Mouse (Mus musculus): ENCODE data around the gene Depp1. TPM values are rescaled to one million over a fixed set of nuclear protein-coding genes. Genes with fewer than 3 reads are reported as not detected.
A peak's percentile ranks its signal among the peaks of the same experiment; 100 is the strongest.
"Not testable (repeated sequence)": the region's sequence is repeated elsewhere in the genome, so short reads cannot be mapped to it uniquely, and the experiment has no call there.

Gene Depp1
- total RNA-seq (2021), result 1 to 10 TPM; 1.0 to 1.8 TPM

GRCm38 (mm10) chr6:116650406-116650805 is at the start of gene Depp1:
Depp1 (plus strand) TSS chr6:116650609.
- DNase-seq (ENCODE audit: low spot score in 2 of 2), result no peak

DNA sequence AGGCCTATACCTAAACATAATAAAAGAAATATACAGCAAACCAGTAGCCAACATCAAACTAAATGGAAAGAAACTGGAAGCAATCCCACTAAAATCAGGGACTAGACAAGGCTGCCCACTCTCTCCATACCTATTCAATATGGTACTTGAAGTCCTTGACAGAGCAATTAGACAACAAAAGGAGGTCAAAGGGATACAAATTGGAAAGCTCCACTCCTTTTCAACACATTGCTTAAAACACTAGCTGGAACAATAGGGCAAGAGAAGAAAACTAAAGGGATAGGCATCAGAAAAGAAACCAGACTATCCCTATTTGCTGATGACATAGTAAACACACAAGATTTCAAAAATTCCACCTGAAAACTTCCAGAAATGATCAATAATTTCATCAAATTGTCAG is 49.4 kb upstream of the Depp1 start:
- intact Hi-C loops (cut with DNase I); DNase-seq (ENCODE audit: low spot score in 2 of 2): not testable (repeated sequence)

More at GRCm38 (mm10) chr6:116650406-116650805, at the start of gene Depp1:
- intact Hi-C loops (cut with DNase I), result loop anchor here (5.0 to 10.0 kb wide), 3 partner anchors 47 to 1177 kb away; partner anchors contain the start of gene Cxcl12

DNA sequence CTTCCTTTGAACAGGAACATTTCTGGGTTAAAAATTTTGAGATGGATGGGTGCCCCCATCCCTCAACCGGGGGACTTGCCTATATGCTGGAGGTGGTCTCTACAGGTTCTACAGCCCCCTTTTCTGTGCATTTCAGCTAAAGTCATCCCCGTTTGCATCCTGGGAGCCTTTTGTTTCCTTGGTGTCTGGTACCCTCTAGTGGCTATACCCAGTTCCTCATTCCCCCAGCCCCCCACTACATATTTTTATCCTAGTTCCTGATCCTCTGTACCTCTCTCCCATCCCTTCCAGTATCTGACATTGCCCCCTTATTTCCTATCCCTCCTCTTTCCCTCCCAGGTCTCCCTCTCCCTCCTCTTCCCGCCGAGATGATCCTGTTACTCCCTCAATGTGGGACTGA is 43.2 kb upstream of the Depp1 start:
- no peak for DNase-seq (ENCODE audit: low spot score in 2 of 2)
- intact Hi-C loops (cut with DNase I), result no loop called here

GRCm38 (mm10) chr6:116615719-116616118 is 34.7 kb upstream of the Depp1 start:
- intact Hi-C loops (cut with DNase I), result no loop called here
- no peak for DNase-seq (ENCODE audit: low spot score in 2 of 2)

GRCm38 (mm10) chr6:116618073-116618472 is 32.3 kb upstream of the Depp1 start:
- intact Hi-C loops (cut with DNase I), result no loop called here
- no peak for DNase-seq (ENCODE audit: low spot score in 2 of 2)

DNA sequence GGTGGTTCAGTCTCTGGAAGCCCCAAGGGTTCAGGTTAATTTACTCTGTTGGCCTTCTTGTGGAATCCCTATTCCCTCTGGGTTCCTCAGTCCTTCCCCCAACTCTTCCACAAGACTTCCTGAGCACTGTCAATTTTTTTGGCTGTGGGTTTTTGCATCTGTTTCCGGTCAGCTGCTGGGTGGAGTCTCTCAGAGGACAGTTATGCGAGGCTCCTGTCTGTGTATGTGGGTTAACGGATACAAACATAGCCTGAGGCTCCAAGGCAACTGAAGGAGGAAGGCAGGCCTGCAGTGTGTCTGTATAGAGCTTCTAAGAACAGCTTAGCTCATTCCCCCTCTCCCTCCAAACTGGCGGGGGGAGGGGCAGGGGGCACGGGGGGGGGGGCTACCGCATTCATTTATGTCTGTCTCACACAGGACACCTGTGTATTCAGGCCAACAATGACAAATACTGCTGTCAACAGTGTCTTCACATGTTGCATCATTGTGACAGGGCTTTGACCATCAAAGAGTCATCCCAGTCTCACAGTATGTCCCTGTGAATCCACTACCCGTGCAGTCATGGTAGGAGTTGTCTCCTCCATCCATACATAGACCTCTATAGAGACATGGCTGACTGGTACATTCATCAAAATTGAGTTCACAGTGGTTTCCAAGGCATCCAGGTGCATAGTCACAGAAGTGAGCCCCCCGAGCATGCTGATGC is 28.9 kb upstream of the Depp1 start:
- no peak for DNase-seq (ENCODE audit: low spot score in 2 of 2)
- intact Hi-C loops (cut with DNase I), result no loop called here

DNA sequence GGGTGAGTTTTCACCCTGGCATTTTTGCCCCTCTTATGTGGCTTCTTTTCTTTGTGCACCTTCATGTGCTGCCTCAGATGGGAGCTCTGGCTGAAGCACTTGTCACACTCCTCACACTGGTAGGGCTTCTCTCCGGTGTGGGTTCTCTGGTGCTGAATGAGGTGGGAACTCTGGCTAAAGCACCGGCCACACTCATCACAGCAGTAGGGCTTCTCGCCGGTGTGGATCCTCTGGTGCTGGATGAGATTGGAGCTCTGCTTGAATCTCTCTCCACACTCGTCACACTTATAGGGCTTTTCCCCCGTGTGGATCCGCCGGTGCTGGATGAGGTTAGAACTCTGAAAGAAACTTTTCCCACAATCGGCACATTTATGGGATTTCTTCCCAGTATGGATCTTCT is 24.0 kb upstream of the Depp1 start:
- DNase-seq (ENCODE audit: low spot score in 2 of 2); intact Hi-C loops (cut with DNase I): not testable (repeated sequence)

- intact Hi-C loops (cut with DNase I), result no loop called here
Measured at GRCm38 (mm10) chr6:116628095-116628494, 22.3 kb upstream of the Depp1 start.

DNA sequence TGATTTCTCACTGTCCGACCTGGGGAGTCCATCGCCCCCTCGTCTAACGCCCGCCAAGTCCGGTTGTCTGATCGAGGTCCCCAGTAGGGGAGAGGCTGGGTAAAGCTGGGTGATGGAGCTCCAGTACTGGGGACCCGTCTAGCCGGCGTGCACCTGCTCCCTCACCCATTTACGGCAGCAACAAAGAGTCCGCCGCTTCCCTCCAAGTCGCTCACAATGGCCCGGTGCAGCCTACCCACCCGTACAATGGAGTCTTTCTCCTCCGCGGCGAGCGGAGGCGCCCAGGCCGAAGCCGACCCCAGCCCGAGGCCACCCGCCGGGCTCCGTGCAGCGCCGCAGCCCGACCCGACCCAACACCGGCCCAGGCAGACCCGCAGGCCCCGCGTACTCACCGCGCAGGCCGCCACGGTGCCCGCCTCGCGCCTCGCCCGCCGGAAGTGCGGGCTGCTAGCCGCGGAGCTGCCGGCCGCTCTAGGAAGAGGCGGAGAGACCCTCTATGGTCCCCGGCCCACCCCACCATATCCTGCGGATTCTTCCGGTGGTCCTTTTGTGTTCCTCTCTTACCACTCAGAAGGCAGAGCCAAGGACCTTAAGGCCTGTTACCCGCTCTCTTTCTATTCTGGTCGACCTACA is 21.8 kb upstream of the Depp1 start, which contains the start of gene Zfp422:
Gene Zfp422 (minus strand): TSS at position 461 of the 633 bp plus-strand sequence.
- peak; percentile 72 to 80 for DNase-seq (ENCODE audit: low spot score in 2 of 2)
- intact Hi-C loops (cut with DNase I), result no loop called here

More at GRCm38 (mm10) chr6:116628095-116628494, 22.3 kb upstream of the Depp1 start:
- no peak for DNase-seq (ENCODE audit: low spot score in 2 of 2)

GRCm38 (mm10) chr6:116629766-116630165 is 20.6 kb upstream of the Depp1 start:
- intact Hi-C loops (cut with DNase I), result loop anchor here (5.0 kb wide), 1 partner anchor 1198 kb away; no protein-coding TSS in a partner anchor

DNA sequence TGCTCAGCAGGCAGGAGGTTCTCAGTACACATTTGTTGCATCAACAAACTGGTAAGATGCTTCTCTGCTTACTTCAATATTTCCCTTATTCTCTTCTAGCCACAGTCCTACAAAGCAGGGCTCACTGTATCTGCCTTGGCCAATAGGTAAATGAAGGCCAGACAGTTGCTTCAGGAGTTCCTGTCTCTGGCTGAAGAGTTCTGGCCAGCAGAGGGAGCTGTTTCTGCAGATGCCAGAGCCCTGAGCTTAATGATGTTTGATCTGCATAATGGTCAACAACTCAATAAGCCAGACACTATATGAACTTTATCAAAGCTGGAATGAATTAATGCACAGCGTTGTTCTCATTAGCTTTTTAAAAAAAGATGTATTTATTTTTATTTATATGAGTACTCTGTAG is 18.3 kb upstream of the Depp1 start:
- peak; percentile 58 to 65 for DNase-seq (ENCODE audit: low spot score in 2 of 2)
- intact Hi-C loops (cut with DNase I), result loop anchor here (5.0 kb wide), 1 partner anchor 1195 kb away; no protein-coding TSS in a partner anchor

More at GRCm38 (mm10) chr6:116629766-116630165, 20.6 kb upstream of the Depp1 start:
- DNase-seq (ENCODE audit: low spot score in 2 of 2), result no peak

DNA sequence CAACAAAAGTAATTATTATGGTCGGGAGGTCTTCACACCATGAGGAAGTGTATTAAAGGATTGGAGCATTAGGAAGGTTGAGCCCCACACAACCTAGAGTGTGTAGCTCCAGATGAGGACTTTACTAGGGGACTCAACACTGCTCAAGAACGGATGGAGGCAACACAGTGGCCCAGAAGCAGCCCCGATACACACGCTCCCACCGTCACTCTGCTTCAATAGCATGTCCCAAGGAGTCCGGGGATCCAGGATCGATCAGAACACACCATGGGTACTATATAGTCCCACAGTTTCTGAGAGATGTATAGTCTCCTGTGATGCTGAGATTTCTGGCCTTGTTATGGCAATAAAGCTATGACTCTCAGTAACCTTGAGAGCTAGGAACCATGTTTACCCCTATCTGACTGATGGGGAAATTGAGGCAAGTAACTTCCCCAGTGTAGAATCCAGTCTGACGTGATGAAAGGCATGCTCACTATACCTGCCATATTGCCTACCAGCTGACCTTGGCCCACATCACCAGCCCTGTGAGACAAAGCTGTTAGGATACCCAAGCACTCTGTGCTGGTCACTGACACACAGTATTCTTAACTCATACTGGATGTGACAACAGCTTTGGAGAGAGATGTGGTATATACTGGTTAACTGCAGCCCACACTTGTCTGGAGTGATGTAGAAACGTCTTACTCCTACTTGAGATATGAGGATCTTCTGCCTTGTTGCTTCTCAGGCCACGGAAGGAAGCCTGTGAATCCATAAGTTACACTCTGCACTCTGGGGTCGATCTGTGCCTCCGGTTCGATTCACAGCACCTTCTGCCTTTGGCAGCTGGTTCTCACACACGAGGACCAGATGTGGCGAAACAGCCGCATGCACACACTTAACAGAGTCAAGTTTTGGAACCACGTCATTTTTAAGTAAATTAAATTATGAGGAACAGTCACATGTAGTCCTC is 16.4 kb upstream of the Depp1 start:
- intact Hi-C loops (cut with DNase I), result loop anchor here (5.0 kb wide), 1 partner anchor 1193 kb away; no protein-coding TSS in a partner anchor

DNA sequence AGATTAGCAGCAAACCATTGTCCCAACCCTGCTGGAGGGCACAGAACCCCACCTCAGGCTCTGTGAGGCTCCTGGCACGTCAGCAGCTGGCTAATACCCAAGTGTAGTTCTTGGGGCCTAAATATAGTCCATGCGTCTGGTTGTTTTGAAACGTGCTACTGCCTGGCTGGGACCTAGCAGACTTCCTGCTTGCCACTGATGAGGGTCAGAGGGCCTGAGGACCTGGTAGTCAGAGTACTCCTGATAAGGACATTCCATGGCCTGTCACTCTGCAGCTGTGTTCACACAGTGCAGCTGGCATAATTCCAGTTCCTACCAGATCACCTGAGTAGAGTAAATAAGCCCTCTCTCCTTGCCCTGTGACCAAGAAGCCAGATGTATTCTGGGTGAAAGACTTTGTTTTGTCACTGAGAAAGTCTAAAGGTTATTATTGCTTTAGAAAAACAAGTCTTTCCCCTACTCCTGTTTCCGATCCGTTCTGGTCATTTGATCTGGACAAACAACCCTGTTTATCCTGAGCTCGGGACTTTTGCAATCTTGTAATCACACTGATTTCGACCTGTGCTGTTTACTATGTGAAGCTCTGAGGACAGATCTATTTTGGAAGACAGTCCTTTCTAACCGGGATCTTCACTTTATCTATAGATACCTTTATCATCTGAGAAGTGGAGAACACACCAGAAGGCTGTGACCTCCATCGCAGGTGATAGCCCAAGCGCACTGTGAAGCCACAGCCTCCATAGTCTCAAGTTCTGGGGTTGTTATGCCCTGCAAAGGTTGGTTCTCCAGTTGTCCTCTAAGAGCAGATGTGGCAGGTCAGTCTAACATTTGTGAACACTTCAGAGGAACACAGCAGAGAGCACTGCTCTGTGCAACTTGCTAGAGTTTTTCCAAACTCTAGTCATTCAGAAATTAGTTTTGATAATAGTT is 14.9 kb upstream of the Depp1 start:
- no peak for DNase-seq (ENCODE audit: low spot score in 2 of 2)
- intact Hi-C loops (cut with DNase I), result no loop called here

More for the DNA sequence above, 16.4 kb upstream of the Depp1 start:
- DNase-seq (ENCODE audit: low spot score in 2 of 2), result no peak

DNA sequence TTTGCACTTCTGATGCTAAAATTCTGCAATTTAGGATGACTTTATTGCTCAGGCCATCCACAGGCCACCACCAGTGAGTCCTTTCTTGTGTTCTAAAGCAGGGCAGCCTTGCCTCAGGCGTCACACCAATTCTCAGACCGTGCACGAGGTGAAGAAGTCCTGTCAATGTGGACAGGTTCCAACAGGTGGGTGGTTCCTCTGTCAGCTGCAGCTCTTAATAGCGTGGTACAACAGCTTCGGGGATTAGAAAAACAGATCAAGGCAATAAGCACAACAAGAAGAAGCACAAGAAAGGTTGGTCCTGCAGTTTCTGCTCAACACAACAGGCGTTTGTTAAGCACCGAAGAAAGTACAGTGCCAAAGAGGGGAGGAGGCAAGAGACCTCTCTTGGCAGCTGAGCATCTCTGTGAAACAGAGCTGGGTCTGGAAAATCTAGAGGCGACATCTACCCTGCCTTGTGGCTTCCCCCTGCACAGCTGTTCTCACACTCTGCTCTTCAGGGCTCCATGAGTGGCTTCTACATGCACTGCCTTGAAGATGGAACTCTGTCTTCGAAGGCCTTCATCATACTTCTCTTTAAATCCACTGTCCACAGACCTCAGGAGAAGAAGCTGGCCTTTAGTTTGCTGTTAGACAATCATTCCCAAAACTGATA is 13.7 kb upstream of the Depp1 start:
- intact Hi-C loops (cut with DNase I), result no loop called here
- no peak for DNase-seq (ENCODE audit: low spot score in 2 of 2)

DNA sequence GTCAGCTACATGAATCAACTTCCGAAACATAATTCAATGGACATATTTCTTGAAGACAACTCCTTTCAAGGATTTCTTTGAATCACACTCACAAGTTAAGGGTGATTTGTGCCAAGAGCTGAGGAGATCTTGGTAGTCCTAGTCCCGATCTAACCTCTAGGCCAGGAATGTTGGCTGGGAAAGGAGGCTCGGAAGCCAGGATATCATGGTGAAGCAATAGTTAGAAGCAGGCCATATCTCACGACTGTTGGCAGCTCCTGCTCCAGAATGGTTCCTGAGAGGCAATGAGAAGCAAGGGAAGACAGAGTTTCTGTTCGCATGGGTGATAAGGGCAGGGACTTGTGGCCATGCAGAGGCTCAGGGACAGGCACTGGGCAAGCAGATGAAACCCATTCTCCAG is 12.9 kb upstream of the Depp1 start:
- intact Hi-C loops (cut with DNase I), result no loop called here
- no peak for DNase-seq (ENCODE audit: low spot score in 2 of 2)

DNA sequence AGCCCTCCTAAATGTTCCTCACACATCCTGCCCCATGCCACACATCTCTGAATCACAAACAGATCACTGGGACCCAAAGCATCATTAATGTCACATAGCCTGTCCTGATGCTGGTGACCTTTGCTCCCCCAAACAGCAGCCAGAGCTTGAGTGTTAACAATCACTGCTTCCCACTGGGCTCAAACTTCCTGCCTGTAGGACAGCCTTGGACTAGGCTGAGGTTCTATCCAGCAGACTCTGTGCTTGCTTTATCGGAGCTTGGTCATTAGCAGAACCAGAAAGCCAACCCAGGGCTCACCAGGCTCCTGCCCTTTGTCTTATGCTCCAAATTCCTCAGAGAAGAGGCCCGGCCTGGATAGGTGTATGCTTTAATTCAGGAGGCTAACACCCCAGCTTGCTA is 11.5 kb upstream of the Depp1 start:
- intact Hi-C loops (cut with DNase I), result no loop called here
- no peak for DNase-seq (ENCODE audit: low spot score in 2 of 2)

- intact Hi-C loops (cut with DNase I), result no loop called here
- DNase-seq (ENCODE audit: low spot score in 2 of 2), result no peak
Measured at GRCm38 (mm10) chr6:116639663-116640062, 10.7 kb upstream of the Depp1 start.

DNA sequence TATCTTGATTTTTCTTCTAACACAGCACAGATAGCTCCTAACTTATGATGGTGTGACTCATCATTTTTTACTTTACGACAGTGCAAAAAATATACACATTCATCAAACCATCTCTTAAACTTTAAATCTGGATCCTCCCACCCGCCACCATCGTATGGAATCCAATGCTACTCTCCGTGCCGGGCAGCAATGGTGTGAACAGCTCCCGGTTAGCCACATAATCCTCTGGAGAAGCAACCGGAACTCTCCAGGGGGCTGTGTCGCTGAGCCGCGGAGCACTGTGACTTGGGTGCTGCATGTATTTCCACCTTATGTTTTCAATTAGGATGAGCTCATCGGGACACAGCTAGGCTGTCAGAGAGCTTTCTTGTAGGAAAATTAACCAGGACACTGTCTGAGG is 7.5 kb upstream of the Depp1 start:
- intact Hi-C loops (cut with DNase I), result no loop called here
- DNase-seq (ENCODE audit: low spot score in 2 of 2), result peak; percentile 58 to 69

Measured in left cerebral cortex, postnatal 36 days (tissue).